Mouse (Mus musculus) limb, embryonic 11.5 days (tissue): ENCODE data around the gene Khsrp. TPM values are rescaled to one million over a fixed set of nuclear protein-coding genes. Genes with fewer than 3 reads are reported as not detected.

Source experiments
- ATAC-seq: fragments of 200-750 bp; cut with Nextera tagmentation; 2 replicates; pipeline ENCODE4 v1.8.0; 2017; ENCODE audit warnings: low read depth; ENCODE audit not compliant: insufficient number of reproducible peaks, low FRiP score, low TSS enrichment
- DNase-seq: peaks from one replicate; pipeline ENCODE4 v3.0.0-alpha.2; 2015; ENCODE audit warnings: low spot score
- H3K27ac ChIP-seq: fragments of 300-500 bp; sonication (generic); replicated peaks from 2 replicates; pipeline ENCODE4 v1.5.1; 2014; ENCODE audit warnings: low read depth, mild to moderate bottlenecking, low read length
- H3K27me3 ChIP-seq: fragments of 300-500 bp; sonication (generic); 2 replicates; pipeline ENCODE4 v1.6.1; 2014; ENCODE audit warnings: mild to moderate bottlenecking, low read length, mixed read lengths; ENCODE audit not compliant: control insufficient read depth, insufficient read depth
- H3K36me3 ChIP-seq: fragments of 300-500 bp; sonication (generic); 2 replicates; pipeline ENCODE4 v1.6.1; 2014; ENCODE audit warnings: mild to moderate bottlenecking, low read length, moderate library complexity, mixed read lengths; ENCODE audit not compliant: control insufficient read depth, insufficient read depth
- H3K4me1 ChIP-seq: fragments of 300-500 bp; sonication (generic); 2 replicates; pipeline ENCODE4 v1.6.1; 2014; ENCODE audit warnings: low read length, mixed read lengths; ENCODE audit not compliant: control insufficient read depth, insufficient read depth
- H3K4me2 ChIP-seq: fragments of 300-500 bp; sonication (generic); 2 replicates; pipeline ENCODE4 v1.6.1; 2014; ENCODE audit warnings: low read depth, mild to moderate bottlenecking, moderate library complexity; ENCODE audit not compliant: severe bottlenecking
- H3K4me3 ChIP-seq: fragments of 300-500 bp; sonication (generic); 2 replicates; pipeline ENCODE4 v1.5.1; 2014; ENCODE audit warnings: low read depth, low read length
- H3K9ac ChIP-seq: fragments of 300-500 bp; sonication (generic); 2 replicates; pipeline ENCODE4 v1.6.1; 2014; ENCODE audit warnings: mild to moderate bottlenecking, low read length
- H3K9me3 ChIP-seq: fragments of 300-500 bp; sonication (generic); 2 replicates; pipeline ENCODE4 v1.6.1; 2016; ENCODE audit warnings: low read length; ENCODE audit not compliant: control insufficient read depth
- WGBS: fragments of 180-500 bp; shearing (Covaris S2); extraction: QIAGEN DNeasy Blood & Tissue Kit; methylation state at CpG from one replicate; pipeline ENCODE4 v1.1.7; 2014; 5-methylcytosine and 5-hydroxymethylcytosine counted together
- polyA plus RNA-seq: library from polyadenylated mRNA; unstranded; fragments of >200 nt; fragmentation: Nextera tagmentation; extraction: Ambion mirVana; gene quantifications from 2 replicates; pipeline ENCODE4 v1.2.1, GENCODE M21; 2014

The Khsrp gene
- polyA plus RNA-seq, 1 experiment from 2014 or later = 48.4 TPM

GRCm38 (mm10) chr17:57020960-57021359 lies 10.4 kb downstream of the Khsrp start:
- 93% methylated on average over 5 of the region's 5 CpGs for WGBS
- no peak for DNase-seq
- Histone ChIP-seq H3K4me1 (no peaks in the 10 kb centered on the region), H3K9ac (no peak overlapping the region), H3K27ac (no peak overlapping the region), H3K36me3 (peaks cover 50% of the 10 kb centered on the region), H3K27me3 (no peaks in the 10 kb centered on the region), H3K4me3 (no peak overlapping the region), H3K9me3 (no peaks in the 10 kb centered on the region), H3K4me2 (no peak overlapping the region)
- ATAC-seq = no peak

- 75% methylated on average over 2 of the region's 2 CpGs for WGBS
- H3K27ac ChIP-seq = no peak overlapping the region
- no peak overlapping the region for H3K4me2 ChIP-seq
- peaks cover 38% of the 10 kb centered on the region for H3K36me3 ChIP-seq
- H3K4me3 ChIP-seq = no peak overlapping the region
- DNase-seq = no peak
- H3K9ac ChIP-seq = no peak overlapping the region
- ATAC-seq = no peak
- H3K27me3 ChIP-seq = no peaks in the 10 kb centered on the region
- H3K9me3 ChIP-seq = no peaks in the 10 kb centered on the region
- H3K4me1 ChIP-seq = no peaks in the 10 kb centered on the region
These were observed 11.6 kb downstream of the Khsrp start for GRCm38 (mm10) chr17:57019693-57020092.

GRCm38 (mm10) chr17:57012245-57012795 lies 19.0 kb downstream of the Khsrp start:
- H3K9me3 ChIP-seq = no peaks in the 10 kb centered on the region
- ATAC-seq = no peak
- H3K9ac ChIP-seq = peak overlapping the region; percentile 80; the same call in 1 of the 2 replicates
- H3K4me2 ChIP-seq = peak overlapping the region; percentile 84; the same call in 1 of the 2 replicates
- H3K27me3 ChIP-seq = no peaks in the 10 kb centered on the region
- 75% methylated on average over 13 of the region's 13 CpGs for WGBS
- H3K4me1 ChIP-seq = peaks cover 4% of the 10 kb centered on the region; the same call in 1 of the 2 replicates
- H3K36me3 ChIP-seq = no peaks in the 10 kb centered on the region
- H3K4me3 ChIP-seq = peak overlapping the region; percentile 68; the same call in 1 of the 2 replicates
- peak overlapping the region; percentile 72; the same call in 1 of the 2 replicates for H3K27ac ChIP-seq
- no peak for DNase-seq

- DNase-seq (peak; percentile 99), ATAC-seq (peak; percentile 89)
- Histone ChIP-seq H3K4me1 (peaks cover 4% of the 10 kb centered on the region; the same call in 1 of the 2 replicates), H3K27ac (peak within 1 kb of the TSS; percentile 72), H3K36me3 (peaks cover 2% of the 10 kb centered on the region; the same call in 1 of the 2 replicates), H3K4me3 (peak within 1 kb of the TSS; percentile 68), H3K27me3 (no peaks in the 10 kb centered on the region), H3K9ac (peak within 1 kb of the TSS; percentile 80), H3K9me3 (no peaks in the 10 kb centered on the region), H3K4me2 (peak within 1 kb of the TSS; percentile 84)
- WGBS = under 1% methylated on average over 51 of the region's 51 CpGs
These were observed 19.8 kb downstream of the Khsrp start, which contains the start of the genes Gtf2f1 and Gm17949 for GRCm38 (mm10) chr17:57011236-57012141. Gene Gtf2f1, minus strand, starts transcription at chr17:57011288. Gene Gm17949, plus strand, starts transcription at chr17:57011469.

GRCm38 (mm10) chr17:57010911-57011235 lies 20.4 kb downstream of the Khsrp start:
- H3K27ac ChIP-seq = no peak overlapping the region
- peak; percentile 44 for ATAC-seq

GRCm38 (mm10) chr17:57007137-57007905 lies 24.0 kb downstream of the Khsrp start:
- Histone ChIP-seq H3K9me3 (no peaks in the 10 kb centered on the region), H3K27ac (no peak overlapping the region), H3K4me1 (peaks cover 4% of the 10 kb centered on the region; the same call in 1 of the 2 replicates), H3K36me3 (peaks cover 20% of the 10 kb centered on the region), H3K27me3 (no peaks in the 10 kb centered on the region), H3K4me2 (no peak overlapping the region), H3K4me3 (no peak overlapping the region), H3K9ac (no peak overlapping the region)
- 93% methylated on average over 13 of the region's 13 CpGs for WGBS
- ATAC-seq (no peak), DNase-seq (no peak)

More at GRCm38 (mm10) chr17:57010911-57011235, 20.4 kb downstream of the Khsrp start:
- Histone ChIP-seq H3K9ac (peak overlapping the region; percentile 53; the same call in 1 of the 2 replicates), H3K9me3 (no peaks in the 10 kb centered on the region), H3K4me3 (peak overlapping the region; percentile 68), H3K27me3 (no peaks in the 10 kb centered on the region), H3K4me1 (peaks cover 4% of the 10 kb centered on the region; the same call in 1 of the 2 replicates), H3K4me2 (peak overlapping the region; percentile 74), H3K36me3 (peaks cover 6% of the 10 kb centered on the region; the same call in 1 of the 2 replicates)
- no peak for DNase-seq
- under 1% methylated on average over 19 of the region's 19 CpGs for WGBS

- Histone ChIP-seq H3K9ac (no peak overlapping the region), H3K4me2 (no peak overlapping the region), H3K4me3 (no peak overlapping the region), H3K36me3 (peaks cover 23% of the 10 kb centered on the region), H3K27me3 (no peaks in the 10 kb centered on the region), H3K27ac (no peak overlapping the region), H3K9me3 (no peaks in the 10 kb centered on the region), H3K4me1 (no peaks in the 10 kb centered on the region)
- ATAC-seq = no peak
- DNase-seq = no peak
- 93% methylated on average over 7 of the region's 7 CpGs for WGBS
These were observed 27.3 kb downstream of the Khsrp start for GRCm38 (mm10) chr17:57003994-57004393.

GRCm38 (mm10) chr17:57001228-57001627 lies 30.1 kb downstream of the Khsrp start:
- H3K9ac ChIP-seq = no peak overlapping the region
- H3K4me3 ChIP-seq = no peak overlapping the region
- DNase-seq = no peak
- peaks cover 18% of the 10 kb centered on the region for H3K36me3 ChIP-seq
- no peak for ATAC-seq
- H3K4me2 ChIP-seq = no peak overlapping the region
- WGBS = 74% methylated on average over 8 of the region's 8 CpGs
- no peak overlapping the region for H3K27ac ChIP-seq
- no peaks in the 10 kb centered on the region for H3K27me3 ChIP-seq
- no peaks in the 10 kb centered on the region for H3K9me3 ChIP-seq
- H3K4me1 ChIP-seq = 0 out of 2 replicates have a peak, but pooled peaks cover 5% of the 10 kb centered on the region
